Mouse (Mus musculus) frontal cortex, adult (tissue): ENCODE results near the gene Smoc1.
A peak's percentile ranks its signal among the peaks of the same experiment; 100 is the strongest.

Source experiments
- ATAC-seq: cut with Nextera tagmentation; 2 replicates; pipeline ENCODE4 v1.9.2; 2017; ENCODE audit warnings: mild to moderate bottlenecking, moderate library complexity, mixed read lengths; ENCODE audit not compliant: low TSS enrichment

The Smoc1 gene

DNA sequence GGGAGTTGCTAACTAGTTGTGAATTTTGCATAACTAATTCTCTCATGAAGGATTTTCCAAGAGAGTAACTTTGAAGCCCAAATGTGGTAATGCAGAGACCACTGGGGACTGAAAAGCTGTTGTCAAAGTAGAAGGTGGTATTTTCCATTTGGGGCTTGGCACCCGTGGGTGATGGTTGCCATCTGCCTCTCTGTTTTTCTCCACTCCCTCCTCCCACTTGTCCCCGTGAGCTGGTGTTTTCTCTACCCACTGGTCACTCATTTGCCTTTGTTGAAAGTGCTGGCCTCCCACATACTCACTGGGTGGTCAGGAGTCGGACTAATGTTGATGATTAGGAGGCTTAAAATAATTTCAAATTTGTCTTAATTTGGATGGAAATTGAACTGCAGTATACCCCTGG lies 104.1 kb downstream of the Smoc1 start:
- ATAC-seq, result no peak

DNA sequence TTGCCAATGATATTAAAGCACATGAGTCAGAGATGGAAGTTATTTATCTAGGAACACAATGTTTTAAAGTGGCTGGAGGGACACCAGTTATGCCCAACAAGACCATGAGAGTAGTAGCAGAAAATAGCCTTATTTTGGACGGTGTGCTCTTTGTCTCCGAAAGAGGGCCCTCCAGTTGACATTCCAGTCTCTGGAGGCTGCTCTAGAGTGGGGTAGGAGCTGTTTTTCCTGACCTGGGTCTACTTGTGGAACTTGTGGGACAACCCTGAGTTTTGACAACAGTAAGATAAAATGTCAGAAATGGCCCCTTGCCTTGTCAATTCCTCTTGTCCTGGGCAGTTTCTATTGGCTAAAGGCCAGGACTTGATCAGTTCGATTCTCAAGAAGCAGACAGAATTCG lies 104.5 kb downstream of the Smoc1 start:
- no peak for ATAC-seq

DNA sequence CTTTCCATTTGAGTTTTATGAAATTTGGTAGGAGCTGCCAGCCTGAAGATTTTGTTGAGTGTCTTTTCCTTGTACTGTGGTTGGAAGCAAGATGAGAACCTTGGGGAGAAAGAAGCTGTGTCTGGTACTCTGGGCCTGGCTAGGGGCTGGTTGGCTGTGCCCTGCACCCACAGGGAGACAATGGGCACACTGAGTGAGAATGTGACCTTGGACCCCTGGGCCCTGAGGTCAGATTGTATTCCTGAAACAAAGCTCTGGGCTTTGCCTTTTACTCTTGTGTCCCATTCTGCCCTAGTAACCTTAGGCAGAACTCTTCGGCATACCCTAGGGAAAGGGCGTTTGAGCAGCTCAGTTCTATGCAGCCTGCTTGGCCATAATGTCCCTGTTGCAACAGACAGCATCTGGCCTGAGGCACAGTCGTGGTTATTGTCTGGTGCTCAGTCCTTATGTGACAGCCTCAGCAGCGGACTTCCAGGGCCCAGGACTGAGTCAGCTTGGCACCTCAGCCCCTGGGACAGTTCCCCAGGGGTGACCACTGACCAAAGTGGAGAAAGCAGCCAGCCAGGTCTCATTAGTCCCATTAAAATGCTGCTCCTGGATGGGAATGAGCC lies 106.6 kb downstream of the Smoc1 start:
- no peak for ATAC-seq

DNA sequence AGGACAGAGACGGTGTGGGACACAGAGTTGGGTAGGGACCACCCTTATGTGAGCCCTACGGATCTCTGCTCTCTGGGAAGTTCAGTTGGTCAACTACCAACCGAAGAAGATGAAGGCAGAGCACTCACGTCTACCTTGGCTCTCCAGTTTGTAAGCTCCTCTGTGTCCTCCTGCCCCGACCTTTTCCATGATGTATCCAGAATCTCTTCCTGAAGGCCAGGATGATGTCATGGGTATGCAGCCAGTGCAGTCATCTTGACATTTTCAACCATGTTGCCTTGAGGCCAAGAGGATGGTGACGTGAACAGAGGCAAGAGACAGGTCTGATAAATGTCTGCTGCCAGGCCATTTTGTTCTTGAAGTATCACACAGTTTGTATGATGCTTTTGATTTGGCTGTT lies 111.6 kb downstream of the Smoc1 start:
- ATAC-seq, result no peak

DNA sequence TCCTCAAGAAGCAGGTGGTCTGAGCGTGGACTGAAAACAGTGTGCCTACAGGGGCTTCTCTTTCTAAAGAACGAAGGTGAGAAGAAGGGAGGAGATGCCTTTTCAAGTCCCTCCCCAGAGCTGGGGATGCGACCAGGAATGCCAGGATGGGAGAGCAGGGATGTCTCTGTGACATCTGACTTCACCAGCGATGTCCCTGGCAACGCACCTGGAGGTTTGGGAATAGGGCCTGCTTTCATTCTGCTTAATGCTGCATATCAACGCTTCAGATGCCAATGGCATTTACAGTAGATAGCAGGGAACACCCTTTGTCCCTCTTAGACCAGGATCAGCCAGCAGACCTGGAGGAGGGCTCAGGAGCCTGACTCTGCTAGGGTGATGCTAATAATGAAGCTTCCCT lies 112.9 kb downstream of the Smoc1 start:
- ATAC-seq, result no peak

DNA sequence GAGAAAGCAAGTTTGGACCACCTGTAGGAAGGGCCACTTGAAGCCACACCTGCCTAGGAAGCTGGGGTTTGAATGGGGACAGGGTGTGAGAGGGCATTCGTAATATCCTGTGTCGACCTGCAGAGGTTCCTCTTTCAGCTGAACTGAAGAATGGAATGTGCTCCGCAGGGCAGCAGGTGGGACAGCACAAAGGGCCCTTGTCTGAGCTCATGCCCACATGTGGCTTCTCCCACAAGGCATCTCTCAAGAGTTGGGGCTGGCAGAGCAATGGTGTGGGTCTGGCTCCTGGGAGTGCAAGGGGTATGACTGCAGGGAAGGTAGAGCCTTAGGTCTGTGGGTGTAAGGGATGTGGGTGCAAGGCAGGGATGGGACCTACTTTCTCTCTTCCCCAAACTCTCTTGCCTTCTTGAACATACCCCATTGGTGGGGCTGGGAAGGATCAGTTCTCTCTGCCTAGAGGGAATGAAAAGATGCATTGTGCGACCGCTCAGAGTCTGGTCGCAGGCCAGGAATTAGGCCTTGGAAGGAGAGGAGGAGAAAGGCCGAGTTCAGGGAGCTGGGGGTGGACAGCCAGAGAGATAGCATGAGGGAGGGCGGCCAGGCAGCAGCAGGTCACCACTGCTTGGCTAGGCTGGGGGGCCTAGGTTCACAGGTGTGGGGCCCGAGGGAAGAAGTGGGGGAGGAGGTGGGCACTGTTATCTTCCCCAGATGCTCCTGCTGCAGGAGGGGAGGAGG lies 114.2 kb downstream of the Smoc1 start:
- peak; percentile 59; the same call in 1 of the 2 replicates for ATAC-seq

DNA sequence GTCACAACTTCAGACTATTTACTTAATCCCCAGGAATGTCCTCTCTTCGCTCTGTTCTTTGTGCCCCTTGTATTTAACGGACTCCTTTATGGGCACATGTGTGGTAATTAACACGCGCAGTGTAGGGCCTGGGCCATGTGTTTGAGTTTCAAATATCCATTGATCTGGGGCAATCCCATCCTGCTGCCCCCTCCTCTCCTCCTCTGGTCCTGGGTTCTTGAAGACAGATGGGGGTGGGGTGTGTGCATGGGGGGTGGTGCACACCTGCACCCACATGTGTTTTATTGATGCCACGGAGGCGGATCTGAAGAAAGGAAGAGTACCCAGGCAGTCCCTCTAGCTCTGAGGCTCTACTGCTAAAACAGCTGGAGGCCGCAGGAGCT lies 114.7 kb downstream of the Smoc1 start:
- ATAC-seq, result no peak

DNA sequence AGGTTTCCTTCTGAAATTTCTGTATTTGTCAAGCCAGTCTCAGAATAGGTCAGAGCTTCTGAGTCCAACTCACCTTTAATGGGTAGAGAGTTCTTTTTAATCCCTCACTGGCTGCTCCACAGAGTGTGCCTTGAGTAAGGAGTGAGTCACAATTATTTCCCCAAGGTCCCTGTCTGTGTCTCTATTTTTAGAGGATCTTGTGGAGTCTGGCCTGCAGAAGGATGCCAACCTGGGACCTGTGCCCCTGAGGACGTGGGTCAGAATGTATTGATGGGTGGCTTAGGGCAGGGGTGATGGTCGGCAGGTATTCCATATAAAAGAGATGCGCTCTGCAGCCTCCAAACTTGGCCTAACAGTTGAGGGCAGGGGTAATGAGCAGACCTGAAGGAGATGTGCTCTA lies 115.6 kb downstream of the Smoc1 start:
- no peak for ATAC-seq

DNA sequence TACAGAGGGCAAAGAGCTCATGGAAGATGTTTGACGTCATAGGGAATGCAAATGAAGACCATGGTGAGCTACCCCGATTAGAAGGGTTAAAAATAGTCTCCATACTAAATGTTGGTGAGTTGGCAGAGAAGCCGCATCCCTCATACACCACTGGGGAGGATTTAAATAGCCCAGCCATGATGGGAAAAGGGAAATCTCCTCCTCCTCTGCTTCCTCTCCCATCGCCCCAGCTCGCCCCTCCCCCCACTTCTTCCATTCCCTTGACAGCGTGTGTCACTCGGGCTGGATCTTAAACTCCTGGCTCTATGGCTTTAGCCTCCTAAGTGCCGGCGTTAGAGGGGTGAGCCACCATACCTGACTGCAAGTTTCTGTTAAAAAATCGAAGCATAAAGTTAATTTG lies 117.6 kb downstream of the Smoc1 start:
- ATAC-seq, result no peak

DNA sequence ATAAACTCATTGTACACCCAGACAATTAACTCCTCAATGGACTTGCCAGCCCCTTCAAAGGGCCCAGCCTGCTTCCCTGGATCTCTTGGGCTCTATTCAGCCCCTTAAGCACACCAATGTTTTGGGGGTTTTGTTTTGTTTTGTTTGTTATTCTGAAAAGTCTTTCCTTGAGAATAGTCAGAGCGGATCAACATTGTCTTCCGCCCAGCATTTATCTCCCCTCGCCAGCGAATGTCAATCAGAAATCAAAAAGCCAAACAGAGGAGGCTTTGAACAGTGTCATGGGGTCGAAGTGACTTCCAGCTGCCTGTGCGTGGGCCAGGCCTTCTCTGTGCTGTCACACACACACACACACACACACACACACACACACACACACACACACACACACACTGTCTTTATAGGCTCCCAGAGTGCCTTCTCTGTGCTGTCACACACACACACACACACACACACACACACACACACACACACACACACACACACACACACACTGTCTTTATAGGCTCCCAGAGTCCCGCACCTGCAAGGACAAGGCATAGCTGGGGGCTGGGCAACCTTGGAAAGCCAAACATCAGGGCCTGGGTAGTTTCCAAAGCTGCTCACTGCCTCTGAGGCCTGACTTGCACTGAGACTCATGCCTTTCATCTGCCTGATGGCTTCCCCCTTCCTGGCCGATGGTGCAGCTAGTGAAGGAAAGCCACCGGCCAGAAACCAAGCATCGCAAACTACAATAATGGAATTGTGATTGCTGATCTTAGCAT lies 120.0 kb downstream of the Smoc1 start:
- ATAC-seq, result no peak

DNA sequence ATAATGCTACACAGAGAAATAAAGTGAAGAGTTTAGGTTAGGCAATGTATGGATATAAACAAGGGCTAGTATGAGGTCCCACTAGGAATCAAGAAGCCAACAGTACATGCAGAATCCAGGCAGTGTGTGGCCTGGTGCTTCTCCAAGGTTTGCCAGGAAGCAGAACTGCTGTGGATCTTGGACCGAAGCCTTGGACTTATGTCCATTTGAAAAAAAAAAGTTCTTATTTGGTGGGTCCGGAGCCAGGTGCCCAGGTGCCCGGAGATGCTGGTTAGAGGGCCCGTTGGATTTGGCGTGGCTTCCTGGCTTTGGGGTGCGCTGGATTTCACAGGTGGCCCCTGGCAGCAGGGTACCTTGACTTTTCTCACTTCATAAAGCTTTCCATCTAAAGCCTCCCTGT lies 121.3 kb downstream of the Smoc1 start:
- ATAC-seq, result no peak

DNA sequence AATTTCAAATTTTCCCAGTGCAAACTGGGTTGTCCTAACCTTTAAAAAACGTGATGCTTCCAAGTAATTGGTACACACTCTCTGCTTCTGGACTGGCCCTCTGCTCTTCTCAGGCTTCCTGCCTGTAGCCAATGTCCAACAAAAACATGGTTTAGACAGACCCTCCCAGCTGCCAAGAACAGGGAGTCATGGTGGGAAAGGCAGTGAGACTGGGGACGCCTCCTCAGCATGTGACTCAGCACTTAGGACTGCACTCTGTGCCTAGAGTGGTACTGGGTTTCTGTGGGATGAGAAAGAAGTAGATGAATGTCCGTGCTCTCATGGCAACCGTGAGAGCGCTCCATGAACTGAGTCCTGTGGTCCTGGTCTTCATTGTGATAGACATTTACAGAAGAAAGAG lies 124.3 kb downstream of the Smoc1 start:
- ATAC-seq, result no peak

DNA sequence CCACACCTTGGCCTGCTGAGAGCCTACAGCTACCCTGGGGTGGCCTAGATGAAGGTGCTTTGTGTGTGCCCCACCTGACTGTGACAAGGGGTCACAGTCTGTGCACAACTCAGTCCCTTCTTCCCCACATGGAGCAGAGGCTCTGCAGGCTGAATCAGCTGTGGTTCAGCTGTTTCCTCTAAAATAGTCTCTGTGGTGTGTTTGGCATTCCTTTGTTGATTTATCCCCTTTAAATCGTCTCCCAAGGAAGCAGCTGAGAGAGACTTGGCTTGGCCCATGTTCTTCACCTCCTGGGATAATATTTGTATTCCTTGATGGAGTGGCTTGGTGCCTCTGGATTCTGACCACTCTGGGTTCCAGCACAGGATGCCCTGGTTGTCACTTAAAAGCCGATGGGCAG lies 125.5 kb downstream of the Smoc1 start:
- ATAC-seq, result no peak

DNA sequence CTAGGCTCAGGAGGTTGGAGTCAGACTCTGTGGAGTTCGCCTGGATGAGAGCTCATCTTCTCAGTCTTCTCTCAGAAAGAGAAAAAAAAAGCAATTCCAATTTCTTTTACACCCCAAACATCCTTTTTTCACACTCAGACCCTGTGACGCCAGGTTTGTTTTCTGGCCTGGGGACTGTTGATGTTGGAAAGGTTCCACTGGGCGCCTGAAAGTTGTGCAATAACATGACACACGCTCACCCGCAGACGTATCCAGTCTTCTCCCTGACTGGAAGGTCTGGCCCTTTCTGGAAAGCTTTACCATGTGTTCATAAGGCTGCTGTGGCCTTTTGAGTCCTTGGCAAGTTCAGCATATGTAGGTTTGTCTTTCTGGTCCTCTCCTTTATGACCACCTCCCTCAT lies 129.1 kb downstream of the Smoc1 start:
- no peak for ATAC-seq

DNA sequence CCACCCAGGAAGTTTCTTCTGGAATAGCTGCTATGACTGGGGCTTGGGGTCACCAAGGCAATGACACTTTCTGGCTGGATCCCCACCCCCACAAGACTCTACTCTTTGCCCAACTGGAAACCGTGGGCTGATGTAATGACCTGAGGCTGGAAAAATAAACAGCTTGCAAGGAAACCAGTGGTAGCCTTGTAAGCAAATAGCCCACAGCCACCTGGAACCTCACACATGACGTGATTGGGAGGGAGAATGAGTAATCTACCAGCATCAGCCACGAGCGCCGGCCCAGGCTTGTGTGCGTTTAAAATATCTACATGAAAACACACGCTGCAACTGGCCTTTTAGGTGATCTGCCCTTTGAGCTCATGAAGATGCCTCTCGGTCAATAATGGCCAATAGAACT lies 130.2 kb downstream of the Smoc1 start:
- no peak for ATAC-seq

DNA sequence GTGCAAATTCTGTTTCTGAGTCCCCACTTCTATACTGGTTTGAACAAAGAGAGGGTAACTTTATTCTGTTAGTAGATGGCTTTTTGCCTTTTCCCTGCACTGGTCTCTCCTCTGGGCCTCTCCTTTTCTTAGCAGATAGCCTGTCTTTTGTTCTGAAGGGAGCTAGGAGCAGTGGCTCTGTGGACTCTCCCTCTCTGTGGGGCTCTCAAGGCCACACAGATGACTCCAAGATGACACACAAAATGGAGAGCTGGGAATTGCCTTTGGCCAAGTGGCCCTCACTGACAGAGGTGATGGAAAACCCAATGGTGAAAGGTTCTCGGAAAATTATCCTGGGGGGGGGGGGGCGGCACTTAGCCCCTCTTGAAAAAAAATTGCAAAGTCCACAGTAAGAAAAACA lies 133.3 kb downstream of the Smoc1 start:
- no peak for ATAC-seq

DNA sequence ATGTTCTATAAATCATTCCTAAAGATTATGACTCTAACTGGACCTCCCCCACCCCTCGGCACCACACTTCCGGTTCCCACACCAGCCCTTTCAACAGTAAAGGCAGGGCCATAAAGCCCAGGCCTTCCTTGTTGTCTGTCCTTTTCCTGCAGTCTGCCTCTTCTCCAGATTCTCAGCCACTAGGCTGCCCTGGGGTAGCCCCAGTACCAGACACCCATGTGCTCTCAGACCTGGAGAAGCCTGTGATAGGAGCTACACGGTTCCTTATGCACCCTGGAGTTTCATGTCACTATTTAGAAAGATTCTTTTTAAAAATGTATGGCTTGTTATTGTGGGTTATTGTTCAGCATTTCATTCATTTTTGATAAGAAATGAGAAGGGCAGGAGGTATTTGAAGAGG lies 133.8 kb downstream of the Smoc1 start:
- ATAC-seq, result no peak

DNA sequence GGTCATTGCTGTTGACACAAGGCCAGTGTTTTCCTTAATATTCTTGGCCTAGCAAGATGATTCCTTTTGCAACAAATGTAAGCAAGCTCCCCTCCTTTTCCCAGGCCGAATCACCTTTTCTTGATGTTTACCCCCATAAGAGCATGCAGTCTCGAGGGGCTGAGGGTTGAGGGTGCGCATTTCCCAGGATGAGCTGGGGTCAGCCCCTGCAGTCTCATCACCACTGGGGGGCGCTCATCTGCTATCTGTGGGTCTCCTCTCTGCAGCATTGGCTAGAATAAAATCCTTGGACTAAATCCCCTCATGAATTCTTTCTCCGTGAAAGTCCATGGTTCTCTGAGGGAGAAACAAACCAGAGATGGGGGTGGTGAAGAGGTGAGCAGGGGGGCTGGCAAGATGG lies 134.2 kb downstream of the Smoc1 start:
- ATAC-seq, result no peak

DNA sequence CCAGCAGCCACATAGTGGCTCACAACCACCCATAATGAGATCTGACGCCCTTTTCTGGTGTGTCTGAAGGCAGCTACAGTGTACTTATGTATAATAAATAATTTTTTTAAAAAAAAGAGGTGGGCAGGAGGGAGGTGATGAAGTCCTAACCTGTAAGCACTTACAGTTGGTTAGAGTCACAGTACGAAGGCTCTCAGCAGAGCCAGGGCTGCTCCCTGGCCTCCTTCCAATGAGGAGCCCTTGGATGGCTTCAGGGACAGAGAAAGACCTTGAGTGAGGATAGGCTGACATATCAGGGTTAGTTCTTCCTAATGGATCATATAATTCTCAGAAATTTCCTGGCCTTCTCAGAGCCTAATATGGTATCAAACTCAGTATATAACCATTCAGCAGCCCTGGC lies 134.7 kb downstream of the Smoc1 start:
- ATAC-seq, result no peak

DNA sequence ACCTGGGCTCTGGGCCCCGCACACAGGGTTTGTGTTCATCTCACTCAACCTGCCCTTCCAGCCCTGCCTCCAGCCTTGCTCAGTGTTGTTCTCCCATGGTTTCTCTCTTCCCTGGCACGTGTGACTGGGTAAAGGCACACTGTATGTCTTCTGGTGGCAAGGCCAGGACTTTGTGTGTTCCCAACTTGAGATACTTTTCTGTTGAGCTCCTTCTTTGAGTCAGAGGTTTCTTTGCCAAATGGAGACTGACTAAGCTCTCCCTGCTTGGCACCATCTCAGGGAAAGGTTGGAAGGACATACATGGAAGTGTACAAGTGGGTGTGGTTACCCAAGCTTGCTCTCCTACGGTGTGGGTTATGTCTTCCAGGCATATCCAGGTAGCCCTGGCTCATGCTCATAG lies 136.5 kb downstream of the Smoc1 start:
- no peak for ATAC-seq

DNA sequence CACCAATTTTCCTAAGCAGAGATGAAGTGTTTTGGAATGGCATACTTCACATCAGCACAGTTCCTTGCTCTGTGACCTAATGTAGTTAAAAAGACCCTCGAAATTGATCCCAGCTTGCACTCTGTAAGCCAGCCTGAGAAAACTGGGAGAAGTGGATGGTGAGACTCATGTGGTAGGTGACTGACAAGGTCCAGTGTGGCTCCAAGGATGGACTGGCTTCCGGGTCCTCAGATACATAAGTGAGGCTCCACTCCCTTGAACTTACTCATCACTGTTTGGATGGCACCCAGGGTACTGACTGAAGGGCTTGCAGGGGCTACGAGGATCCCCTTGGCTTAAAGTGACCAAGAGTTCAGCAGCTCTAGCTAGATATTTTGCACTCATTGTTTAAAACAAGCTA lies 137.0 kb downstream of the Smoc1 start:
- ATAC-seq, result no peak

DNA sequence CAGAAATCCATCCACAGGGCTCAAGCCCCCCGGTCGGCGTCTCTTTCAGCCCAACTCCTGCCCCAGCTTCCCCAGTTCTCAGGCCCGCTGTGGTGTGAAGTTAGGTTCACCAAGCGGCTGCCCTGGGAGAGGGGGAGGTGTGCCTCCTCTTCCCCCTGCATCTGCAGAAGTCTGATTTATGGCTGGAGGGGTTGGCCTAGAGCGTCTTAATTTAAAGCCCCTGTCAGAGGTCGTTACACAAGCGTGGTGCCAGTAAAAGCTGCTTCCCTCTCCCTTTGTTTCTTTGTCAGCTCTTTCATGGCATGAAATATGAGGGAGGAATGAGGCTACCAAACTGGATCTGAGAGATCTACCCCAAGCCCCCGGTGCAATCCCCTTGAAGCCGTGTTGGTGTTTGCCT lies 139.5 kb downstream of the Smoc1 start:
- no peak for ATAC-seq

DNA sequence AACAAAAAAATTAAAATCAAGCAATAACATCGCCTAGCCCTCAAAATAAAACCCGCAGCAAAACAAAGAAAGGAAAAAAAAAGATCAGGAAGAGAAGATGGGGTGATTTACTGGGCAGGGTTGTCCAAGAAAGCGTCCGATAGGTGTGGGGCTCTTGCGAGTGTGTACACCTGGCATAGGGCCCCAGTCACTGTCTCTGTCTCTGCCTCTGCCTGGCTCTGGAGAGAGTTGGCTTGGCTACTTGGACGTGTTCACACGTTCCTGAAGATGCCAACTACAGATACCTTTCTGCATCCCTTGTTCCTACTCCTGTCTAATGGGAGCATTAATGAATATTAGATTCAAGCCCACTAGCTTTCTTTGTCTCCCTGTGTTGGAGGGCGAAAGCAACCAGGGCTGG lies 140.0 kb downstream of the Smoc1 start:
- ATAC-seq, result no peak
